In genomic region chr19:42182673-42183072, GRCm38 (mm10) we compare ENCODE assay signal across 8 mouse cellular contexts. TPM values are rescaled to one million over a fixed set of nuclear protein-coding genes. Genes with fewer than 3 reads are reported as not detected.
DNase-seq lines count a peak whose midpoint lies in the region; ATAC-seq lines count a peak whose summit lies in the region.

No protein-coding gene starts in this region.

- H3K4me3 ChIP-seq in liver, embryonic 11.5 days (ENCODE audit: low read depth, low read length), result no peak overlapping the region
- H3K4me3 ChIP-seq in liver, embryonic 12.5 days, result no peak overlapping the region
- H3K4me3 ChIP-seq in forebrain, embryonic 14.5 days (ENCODE audit: low read depth, low read length), result no peak overlapping the region

- H3K9me3 ChIP-seq in liver, embryonic 11.5 days (ENCODE audit: control insufficient read depth, low read length), result no peaks in the 10 kb centered on the region
- H3K9me3 ChIP-seq in liver, embryonic 12.5 days (replicated peaks), result no peaks in the 10 kb centered on the region
- H3K9me3 ChIP-seq in forebrain, embryonic 14.5 days (replicated peaks; ENCODE audit: control insufficient read depth, low read length), result no peaks in the 10 kb centered on the region

- no peak overlapping the region for H3K27ac ChIP-seq in liver, embryonic 11.5 days (ENCODE audit: low read depth, low read length)
- H3K27ac ChIP-seq in liver, embryonic 12.5 days, result no peak overlapping the region
- no peak overlapping the region for H3K27ac ChIP-seq in forebrain, embryonic 14.5 days (ENCODE audit: low read depth, low read length)

- H3K4me2 ChIP-seq in liver, embryonic 11.5 days, result no peak overlapping the region
- no peak overlapping the region for H3K4me2 ChIP-seq in liver, embryonic 12.5 days
- H3K4me2 ChIP-seq in forebrain, embryonic 14.5 days (ENCODE audit: low read length), result no peak overlapping the region

- peak; percentile 39; the same call in 1 of the 2 replicates for ATAC-seq in liver, embryonic 11.5 days (replicated peaks; ENCODE audit: low FRiP score)
- ATAC-seq in liver, embryonic 12.5 days, result no peak
- ATAC-seq in megakaryocyte progenitor cell, adult 5-6 weeks (replicated peaks; ENCODE audit: poor library complexity), result peak; percentile 55
- no peak for ATAC-seq in forebrain, embryonic 14.5 days

- no peaks in the 10 kb centered on the region for H3K27me3 ChIP-seq in liver, embryonic 11.5 days (replicated peaks; ENCODE audit: control insufficient read depth, insufficient read depth, low read length)
- H3K27me3 ChIP-seq in liver, embryonic 12.5 days (replicated peaks), result no peaks in the 10 kb centered on the region
- H3K27me3 ChIP-seq in forebrain, embryonic 14.5 days (replicated peaks; ENCODE audit: control insufficient read depth, insufficient read depth, low read length), result no peaks in the 10 kb centered on the region

- WGBS in liver, embryonic 11.5 days, result 62% methylated on average over 6 of the region's 6 CpGs
- WGBS in liver, embryonic 12.5 days (ENCODE audit: insufficient replicate concordance), result 61% methylated on average over 6 of the region's 6 CpGs
- WGBS in forebrain, embryonic 14.5 days, result 62% methylated on average over 6 of the region's 6 CpGs

- no peak overlapping the region for H3K9ac ChIP-seq in liver, embryonic 11.5 days (ENCODE audit: low read depth, low read length)
- H3K9ac ChIP-seq in liver, embryonic 12.5 days, result no peak overlapping the region
- no peak overlapping the region for H3K9ac ChIP-seq in forebrain, embryonic 14.5 days (ENCODE audit: low read length)

- peaks cover 3% of the 10 kb centered on the region for H3K4me1 ChIP-seq in liver, embryonic 11.5 days (replicated peaks; ENCODE audit: control insufficient read depth, insufficient read depth, low read length)
- H3K4me1 ChIP-seq in liver, embryonic 12.5 days, result peaks cover 5% of the 10 kb centered on the region
- H3K4me1 ChIP-seq in forebrain, embryonic 14.5 days (ENCODE audit: control insufficient read depth, insufficient read depth, low read length), result no peaks in the 10 kb centered on the region

- peaks cover 6% of the 10 kb centered on the region; the same call in 1 of the 2 replicates for H3K36me3 ChIP-seq in liver, embryonic 11.5 days (ENCODE audit: control insufficient read depth, insufficient read depth, low read length)
- peaks cover 89% of the 10 kb centered on the region for H3K36me3 ChIP-seq in liver, embryonic 12.5 days
- H3K36me3 ChIP-seq in forebrain, embryonic 14.5 days (ENCODE audit: control insufficient read depth, insufficient read depth, low read length), result peaks cover 73% of the 10 kb centered on the region

- peak; percentile 45 for DNase-seq in embryo, embryonic 11 days
- DNase-seq in embryo, embryonic 9.5 days (ENCODE audit: extremely low spot score), result no peak
- DNase-seq in liver, embryonic 11.5 days (ENCODE audit: low spot score), result no peak
- peak; percentile 46 for DNase-seq in ES-CJ7 (ENCODE audit: low read depth, low spot score)
- DNase-seq in adrenal gland, adult (ENCODE audit: inconsistent age in 2 of 2, low spot score in 1 of 2), result no peak
- DNase-seq in forebrain, embryonic 14.5 days (ENCODE audit: low spot score), result no peak

RNA-seq across cellular contexts. Expression of gene Zfyve27, which starts 18.9 kb away (rescaled TPM):
- 15.2 and 15.8 TPM in 2 replicates for polyA plus RNA-seq in liver, embryonic 11.5 days (2014; fragmentation: Nextera tagmentation; extraction: Ambion mirVana)
- 11.6 and 13.2 TPM in 2 replicates for polyA plus RNA-seq in liver, embryonic 12.5 days (2016; fragmentation: Nextera tagmentation; extraction: Ambion mirVana)
- total RNA-seq in megakaryocyte progenitor cell, adult 5-6 weeks (2015), result 10.7 and 13.6 TPM in 2 replicates
- 26.9 and 30.5 TPM in 2 replicates for total RNA-seq in megakaryocyte progenitor cell, adult 5-6 weeks (2017)
- polyA plus RNA-seq in forebrain, embryonic 14.5 days (2014; fragmentation: Nextera tagmentation; extraction: Ambion mirVana), result 19.5 and 28.0 TPM in 2 replicates

RNA-seq across cellular contexts. Expression of gene Sfrp5, which starts 19.4 kb away (rescaled TPM):
- polyA plus RNA-seq in liver, embryonic 11.5 days (2014; fragmentation: Nextera tagmentation; extraction: Ambion mirVana), result 3.5 and 5.2 TPM in 2 replicates
- polyA plus RNA-seq in liver, embryonic 12.5 days (2016; fragmentation: Nextera tagmentation; extraction: Ambion mirVana), result 1.6 and 2.2 TPM in 2 replicates
- not detected in 2 replicates for total RNA-seq in megakaryocyte progenitor cell, adult 5-6 weeks (2015)
- not detected in 2 replicates for total RNA-seq in megakaryocyte progenitor cell, adult 5-6 weeks (2017)
- 0.78 and 0.81 TPM in 2 replicates for polyA plus RNA-seq in forebrain, embryonic 14.5 days (2014; fragmentation: Nextera tagmentation; extraction: Ambion mirVana)

RNA-seq across cellular contexts. Expression of gene Marveld1, which starts 35.5 kb away (rescaled TPM):
- polyA plus RNA-seq in liver, embryonic 11.5 days (2014; fragmentation: Nextera tagmentation; extraction: Ambion mirVana), result 4.3 and 5.4 TPM in 2 replicates
- polyA plus RNA-seq in liver, embryonic 12.5 days (2016; fragmentation: Nextera tagmentation; extraction: Ambion mirVana), result 4.6 and 5.3 TPM in 2 replicates
- total RNA-seq in megakaryocyte progenitor cell, adult 5-6 weeks (2015), result 14.4 and 14.9 TPM in 2 replicates
- 15.0 and 18.8 TPM in 2 replicates for total RNA-seq in megakaryocyte progenitor cell, adult 5-6 weeks (2017)
- polyA plus RNA-seq in forebrain, embryonic 14.5 days (2014; fragmentation: Nextera tagmentation; extraction: Ambion mirVana), result 2.2 and 3.1 TPM in 2 replicates

RNA-seq across cellular contexts. Expression of gene Avpi1, which starts 53.8 kb away (rescaled TPM):
- polyA plus RNA-seq in liver, embryonic 11.5 days (2014; fragmentation: Nextera tagmentation; extraction: Ambion mirVana), result 19.9 and 21.6 TPM in 2 replicates
- polyA plus RNA-seq in liver, embryonic 12.5 days (2016; fragmentation: Nextera tagmentation; extraction: Ambion mirVana), result 14.7 and 14.9 TPM in 2 replicates
- 5.0 and 7.3 TPM in 2 replicates for total RNA-seq in megakaryocyte progenitor cell, adult 5-6 weeks (2015)
- total RNA-seq in megakaryocyte progenitor cell, adult 5-6 weeks (2017), result 4.9 and 5.4 TPM in 2 replicates
- 9.5 and 13.0 TPM in 2 replicates for polyA plus RNA-seq in forebrain, embryonic 14.5 days (2014; fragmentation: Nextera tagmentation; extraction: Ambion mirVana)

Comparison
In these comparisons a context has a peak if more than half of its experiments do, and no peak if none do; other contexts are left out.
1. DNase-seq: peak in embryo, embryonic 11 days (single experiment) and ES-CJ7 (single experiment); none in embryo, embryonic 9.5 days (single experiment), liver, embryonic 11.5 days (single experiment), adrenal gland, adult (0 of 2) and forebrain, embryonic 14.5 days (single experiment).
2. ATAC-seq: peak in liver, embryonic 11.5 days (single experiment) and megakaryocyte progenitor cell, adult 5-6 weeks (single experiment); none in liver, embryonic 12.5 days (single experiment) and forebrain, embryonic 14.5 days (single experiment).